Mouse (Mus musculus): ENCODE results near the gene 1190002N15Rik. TPM values are rescaled to one million over a fixed set of nuclear protein-coding genes. Genes with fewer than 3 reads are reported as not detected.

The 1190002N15Rik gene
- total RNA-seq (2023; ENCODE audit: inconsistent age): 5.6 to 6.8 TPM (median 6.0 TPM) in 4 replicates

DNA sequence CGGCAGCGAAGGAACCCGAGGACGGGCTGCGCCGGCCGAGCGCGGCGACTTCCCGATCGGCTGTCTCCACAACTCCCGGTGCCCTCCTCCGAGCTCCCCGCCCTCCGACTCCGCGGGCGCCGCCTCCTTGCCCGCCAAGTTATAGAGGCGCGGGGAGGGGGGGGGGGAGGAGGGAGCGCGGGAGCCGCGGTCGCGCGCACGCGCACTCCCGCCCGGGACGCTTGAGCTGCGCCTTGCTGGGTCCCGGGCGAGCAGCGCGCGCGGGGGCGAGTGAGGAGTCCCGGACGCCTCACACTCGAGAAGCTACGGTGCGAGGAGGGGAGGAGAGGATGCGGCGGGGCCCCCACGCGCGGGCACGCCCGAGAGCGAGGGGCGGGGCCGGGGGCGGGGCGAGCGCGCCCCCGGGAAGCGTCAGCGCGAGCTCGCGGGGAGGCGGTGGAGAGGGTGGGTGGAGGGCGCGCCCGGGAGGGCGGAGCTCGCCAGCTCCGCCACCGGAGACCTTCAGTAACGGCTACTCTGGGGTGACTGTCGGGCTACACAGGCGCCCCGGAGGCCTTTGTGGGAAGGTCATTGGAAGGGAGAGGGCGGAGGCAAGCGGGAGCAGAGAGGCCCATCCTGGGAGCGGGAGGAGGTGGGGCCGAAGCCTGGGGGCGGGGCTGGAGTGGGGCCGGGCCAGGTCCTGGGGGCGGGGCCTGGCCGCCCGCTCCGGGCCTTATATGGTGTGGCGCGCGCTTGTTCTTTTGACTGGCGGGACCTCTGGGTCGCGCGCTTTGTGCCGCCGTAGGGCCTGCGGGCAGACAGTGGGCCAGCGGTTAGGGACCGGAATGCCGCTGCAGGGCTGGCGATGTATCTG, at the start of gene 1190002N15Rik:
1190002N15Rik (minus strand) TSS at position 112 of the 853 bp plus-strand sequence.

Other genes starting within 250 kb of the 1190002N15Rik start
- gene Slc9a9, start 131.8 kb upstream of the 1190002N15Rik start, total RNA-seq (2023; ENCODE audit: inconsistent age): 7.3 to 9.0 TPM (median 8.8 TPM) in 4 replicates